Mouse (Mus musculus): ENCODE data around the gene Haus4. TPM values are rescaled to one million over a fixed set of nuclear protein-coding genes. Genes with fewer than 3 reads are reported as not detected.

Haus4 gene
- polyA plus RNA-seq, 1 experiment = 72.3 TPM

GRCm38 (mm10) chr14:54583681-54584338, 29.4 kb upstream of the Haus4 start:
- no peaks in the 10 kb centered on the region for H3K9me3 ChIP-seq (replicated peaks; ENCODE audit: control insufficient read depth, insufficient read depth, low read length, poor library complexity, severe bottlenecking)
- H3K27ac ChIP-seq (ENCODE audit: insufficient read depth, low read length) = no peak overlapping the region
- TF ChIP-seq EP300 (IDR thresholded peaks at IDR 0.05; ENCODE audit: insufficient read depth, low read depth, low read length) (no peak), CTCF (IDR thresholded peaks at IDR 0.05; ENCODE audit: low read depth, low read length) (peak; percentile 70)
- H3K4me3 ChIP-seq (ENCODE audit: low read depth, low read length) = no peak overlapping the region
- no peak overlapping the region for H3K9ac ChIP-seq (ENCODE audit: low read depth, poor library complexity, severe bottlenecking)
- H3K4me1 ChIP-seq (ENCODE audit: control insufficient read depth, insufficient read depth, low read length) = peaks cover 2% of the 10 kb centered on the region
- H3K36me3 ChIP-seq (ENCODE audit: control insufficient read depth, insufficient read depth, low read length, poor library complexity, severe bottlenecking) = no peaks in the 10 kb centered on the region
- H3K27me3 ChIP-seq (ENCODE audit: control insufficient read depth, insufficient read depth, low read length, poor library complexity, severe bottlenecking) = no peaks in the 10 kb centered on the region

DNA sequence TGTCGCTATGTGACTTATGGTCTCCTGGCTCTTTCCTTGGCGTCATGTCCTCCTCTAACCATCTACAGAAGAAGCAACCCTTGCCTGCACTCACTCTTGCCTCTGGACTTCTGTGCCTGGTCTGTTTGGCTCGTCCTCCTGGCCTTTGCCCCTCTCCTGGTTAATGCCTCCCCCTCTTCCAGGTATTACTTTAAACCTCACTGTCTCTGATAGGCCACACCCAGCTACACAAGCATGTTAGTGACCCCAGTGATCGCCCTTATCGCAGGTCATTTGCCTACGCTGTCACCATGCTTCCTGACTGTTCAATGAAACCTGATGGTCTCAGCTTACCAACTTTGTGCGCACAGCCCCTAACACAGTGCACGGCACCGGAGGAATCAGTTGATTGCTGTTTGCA, 28.1 kb upstream of the Haus4 start:
- no peak overlapping the region for H3K4me3 ChIP-seq (ENCODE audit: low read depth, low read length)
- no peak overlapping the region for H3K9ac ChIP-seq (ENCODE audit: low read depth, poor library complexity, severe bottlenecking)
- TF ChIP-seq EP300 (IDR thresholded peaks at IDR 0.05; ENCODE audit: insufficient read depth, low read depth, low read length) (no peak), CTCF (IDR thresholded peaks at IDR 0.05; ENCODE audit: low read depth, low read length) (no peak), POLR2A (IDR thresholded peaks at IDR 0.05; ENCODE audit: insufficient read depth, low read length) (no peak)
- H3K9me3 ChIP-seq (replicated peaks; ENCODE audit: control insufficient read depth, insufficient read depth, low read length, poor library complexity, severe bottlenecking) = no peaks in the 10 kb centered on the region
- H3K27ac ChIP-seq (ENCODE audit: insufficient read depth, low read length) = no peak overlapping the region
- peaks cover 2% of the 10 kb centered on the region for H3K4me1 ChIP-seq (ENCODE audit: control insufficient read depth, insufficient read depth, low read length)
- H3K27me3 ChIP-seq (ENCODE audit: control insufficient read depth, insufficient read depth, low read length, poor library complexity, severe bottlenecking) = no peaks in the 10 kb centered on the region
- H3K36me3 ChIP-seq (ENCODE audit: control insufficient read depth, insufficient read depth, low read length, poor library complexity, severe bottlenecking) = no peaks in the 10 kb centered on the region

GRCm38 (mm10) chr14:54579638-54580037, 25.2 kb upstream of the Haus4 start:
- TF ChIP-seq EP300 (IDR thresholded peaks at IDR 0.05; ENCODE audit: insufficient read depth, low read depth, low read length) = peak; percentile 64; the same call in 1 of the 2 replicates
- no peak for TF ChIP-seq CTCF (IDR thresholded peaks at IDR 0.05; ENCODE audit: low read depth, low read length)
- peaks cover 15% of the 10 kb centered on the region for H3K36me3 ChIP-seq (ENCODE audit: control insufficient read depth, insufficient read depth, low read length, poor library complexity, severe bottlenecking)
- peak overlapping the region; percentile 63 for H3K27ac ChIP-seq (ENCODE audit: insufficient read depth, low read length)

DNA sequence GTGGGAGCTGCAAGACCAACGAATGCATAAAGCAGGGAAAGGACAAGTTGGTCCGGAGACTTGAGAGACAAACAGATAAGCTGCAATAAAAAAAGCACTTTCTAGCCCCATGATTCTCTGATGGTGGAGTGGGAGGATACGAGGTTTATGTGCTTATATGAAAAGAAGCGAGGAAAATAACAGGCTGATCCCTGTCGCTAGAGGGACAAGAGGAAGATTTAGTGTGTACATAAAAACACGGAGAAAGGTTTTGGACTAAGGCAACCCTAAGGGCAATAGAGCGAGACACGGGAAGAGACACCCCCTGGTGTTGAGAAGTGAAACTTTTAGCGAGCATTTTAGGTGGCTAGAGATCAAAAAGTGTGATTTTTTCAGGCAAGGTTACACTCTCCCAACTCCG, 23.6 kb upstream of the Haus4 start:
- Histone ChIP-seq H3K9me3 (replicated peaks; ENCODE audit: control insufficient read depth, insufficient read depth, low read length, poor library complexity, severe bottlenecking) (no peaks in the 10 kb centered on the region), H3K4me3 (ENCODE audit: low read depth, low read length) (peak overlapping the region; percentile 80), H3K36me3 (ENCODE audit: control insufficient read depth, insufficient read depth, low read length, poor library complexity, severe bottlenecking) (peaks cover 18% of the 10 kb centered on the region), H3K27ac (ENCODE audit: insufficient read depth, low read length) (peak overlapping the region; percentile 90), H3K4me1 (ENCODE audit: control insufficient read depth, insufficient read depth, low read length) (peaks cover 2% of the 10 kb centered on the region), H3K9ac (ENCODE audit: low read depth, poor library complexity, severe bottlenecking) (peak overlapping the region; percentile 96), H3K27me3 (ENCODE audit: control insufficient read depth, insufficient read depth, low read length, poor library complexity, severe bottlenecking) (no peaks in the 10 kb centered on the region)
- TF ChIP-seq CTCF (IDR thresholded peaks at IDR 0.05; ENCODE audit: low read depth, low read length) = no peak
- TF ChIP-seq POLR2A (IDR thresholded peaks at IDR 0.05; ENCODE audit: insufficient read depth, low read length) = no peak
- TF ChIP-seq EP300 (IDR thresholded peaks at IDR 0.05; ENCODE audit: insufficient read depth, low read depth, low read length) = no peak

More at GRCm38 (mm10) chr14:54579638-54580037, 25.2 kb upstream of the Haus4 start:
- Histone ChIP-seq H3K9me3 (replicated peaks; ENCODE audit: control insufficient read depth, insufficient read depth, low read length, poor library complexity, severe bottlenecking) (no peaks in the 10 kb centered on the region), H3K4me1 (ENCODE audit: control insufficient read depth, insufficient read depth, low read length) (peaks cover 2% of the 10 kb centered on the region), H3K9ac (ENCODE audit: low read depth, poor library complexity, severe bottlenecking) (no peak overlapping the region), H3K4me3 (ENCODE audit: low read depth, low read length) (no peak overlapping the region), H3K27me3 (ENCODE audit: control insufficient read depth, insufficient read depth, low read length, poor library complexity, severe bottlenecking) (no peaks in the 10 kb centered on the region)

DNA sequence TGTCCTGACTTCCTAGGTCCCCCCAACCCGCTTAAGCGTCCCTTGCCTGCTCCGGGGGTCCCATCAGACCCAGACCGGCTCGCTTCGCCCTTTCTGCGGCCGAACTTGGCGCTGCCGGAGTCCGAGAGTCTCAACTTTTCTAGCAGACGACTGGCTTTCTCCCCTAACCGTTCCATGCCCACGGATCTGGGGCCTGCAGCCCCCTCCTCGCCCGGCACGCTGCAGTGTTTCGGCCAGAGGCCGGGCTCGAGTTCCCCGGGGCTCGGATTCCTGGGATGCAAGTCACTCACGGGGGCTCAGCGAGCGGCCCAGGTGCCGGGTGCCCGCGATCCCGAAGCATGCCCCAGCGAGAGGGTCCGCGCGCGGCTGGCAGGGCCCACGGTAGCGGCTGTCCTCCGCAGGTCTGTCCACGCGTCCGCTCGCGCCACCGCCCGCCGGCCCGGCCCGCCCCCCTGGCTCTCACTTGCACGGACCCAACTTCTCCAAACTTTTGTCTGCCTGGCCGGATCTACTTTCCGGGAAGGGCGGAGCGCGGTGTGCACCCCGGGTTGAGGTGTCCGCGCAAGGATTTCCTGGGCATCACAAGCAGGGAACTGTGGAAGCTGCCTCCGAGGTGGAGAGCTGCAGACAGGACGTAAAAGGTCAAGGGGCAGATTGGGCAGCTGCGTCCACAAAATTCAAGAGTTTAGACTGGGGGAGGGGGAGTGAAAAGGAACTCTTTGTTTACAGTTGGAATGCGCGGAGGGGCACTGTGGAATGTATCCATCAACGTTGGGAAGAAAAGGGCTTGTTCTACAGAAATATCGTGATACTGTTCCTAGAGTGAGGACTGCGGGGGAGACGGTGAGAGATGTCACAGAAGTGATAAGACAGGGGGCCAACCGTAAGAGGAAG, 22.9 kb upstream of the Haus4 start, which contains the start of gene Ajuba:
Gene Ajuba (minus strand): TSS at position 470 of the 894 bp plus-strand sequence.
- Histone ChIP-seq H3K36me3 (ENCODE audit: control insufficient read depth, insufficient read depth, low read length, poor library complexity, severe bottlenecking) (peaks cover 20% of the 10 kb centered on the region), H3K27me3 (ENCODE audit: control insufficient read depth, insufficient read depth, low read length, poor library complexity, severe bottlenecking) (no peaks in the 10 kb centered on the region), H3K4me3 (ENCODE audit: low read depth, low read length) (peak within 1 kb of the TSS; percentile 80), H3K9me3 (replicated peaks; ENCODE audit: control insufficient read depth, insufficient read depth, low read length, poor library complexity, severe bottlenecking) (no peaks in the 10 kb centered on the region), H3K27ac (ENCODE audit: insufficient read depth, low read length) (peak within 1 kb of the TSS; percentile 90), H3K9ac (ENCODE audit: low read depth, poor library complexity, severe bottlenecking) (peak within 1 kb of the TSS; percentile 96), H3K4me1 (ENCODE audit: control insufficient read depth, insufficient read depth, low read length) (peaks cover 2% of the 10 kb centered on the region)
- peak; percentile 60; the same call in 1 of the 2 replicates for TF ChIP-seq EP300 (IDR thresholded peaks at IDR 0.05; ENCODE audit: insufficient read depth, low read depth, low read length)
- TF ChIP-seq POLR2A (IDR thresholded peaks at IDR 0.05; ENCODE audit: insufficient read depth, low read length) = peak; percentile 50
- no peak for TF ChIP-seq CTCF (IDR thresholded peaks at IDR 0.05; ENCODE audit: low read depth, low read length)

All from ES-Bruce4 (cell line).